Mouse (Mus musculus): ENCODE data around the gene Hk1.
A peak's percentile ranks its signal among the peaks of the same experiment; 100 is the strongest.

DNA sequence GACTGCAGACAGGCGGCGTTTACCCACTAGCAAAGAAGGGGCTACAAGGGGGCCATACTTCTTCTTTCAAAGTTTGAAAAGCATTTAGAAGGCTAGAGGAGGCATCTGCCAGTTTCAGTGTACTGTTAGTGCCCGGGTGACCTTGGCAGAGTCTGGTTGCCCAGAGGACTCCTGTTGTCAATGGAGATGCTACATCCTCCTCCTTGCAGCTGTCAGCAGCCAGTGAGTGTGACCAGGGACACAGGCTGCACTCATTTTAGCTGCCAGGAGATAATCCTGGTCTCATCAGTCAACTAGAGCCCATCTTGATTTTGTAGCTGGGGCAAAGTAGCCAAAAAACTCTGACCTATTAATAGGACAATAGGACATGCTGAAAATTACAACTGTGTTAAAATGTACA is 41.4 kb upstream of the Hk1 start:
- TF ChIP-seq POLR2A (IDR thresholded peaks at IDR 0.05; ENCODE audit: insufficient read length, low read depth) (no peak), MYOD1 (IDR thresholded peaks at IDR 0.05; ENCODE audit: control insufficient read depth in 1 of 3, insufficient read length in 2 of 3, low read depth in 2 of 3) (peak in 2 of 3 experiments; percentile 21 to 65)

Measured in myocyte (in vitro differentiated cells).